Mouse (Mus musculus) limb, embryonic 11.5 days (tissue): Measurements from ENCODE around the gene Gm7978. TPM values are rescaled to one million over a fixed set of nuclear protein-coding genes. Genes with fewer than 3 reads are reported as not detected.
"Not testable (repeated sequence)": the region's sequence is repeated elsewhere in the genome, so short reads cannot be mapped to it uniquely, and the experiment has no call there.

Experiments
- ATAC-seq: fragments of 200-750 bp; cut with Nextera tagmentation; 2 replicates; pipeline ENCODE4 v1.8.0; 2017; ENCODE audit warnings: low read depth; ENCODE audit not compliant: insufficient number of reproducible peaks, low FRiP score, low TSS enrichment
- DNase-seq: peaks from one replicate; pipeline ENCODE4 v3.0.0-alpha.2; 2015; ENCODE audit warnings: low spot score
- H3K27ac ChIP-seq: fragments of 300-500 bp; sonication (generic); replicated peaks from 2 replicates; pipeline ENCODE4 v1.5.1; 2014; ENCODE audit warnings: low read depth, mild to moderate bottlenecking, low read length
- H3K27me3 ChIP-seq: fragments of 300-500 bp; sonication (generic); 2 replicates; pipeline ENCODE4 v1.6.1; 2014; ENCODE audit warnings: mild to moderate bottlenecking, low read length, mixed read lengths; ENCODE audit not compliant: control insufficient read depth, insufficient read depth
- H3K36me3 ChIP-seq: fragments of 300-500 bp; sonication (generic); 2 replicates; pipeline ENCODE4 v1.6.1; 2014; ENCODE audit warnings: mild to moderate bottlenecking, low read length, moderate library complexity, mixed read lengths; ENCODE audit not compliant: control insufficient read depth, insufficient read depth
- H3K4me1 ChIP-seq: fragments of 300-500 bp; sonication (generic); 2 replicates; pipeline ENCODE4 v1.6.1; 2014; ENCODE audit warnings: low read length, mixed read lengths; ENCODE audit not compliant: control insufficient read depth, insufficient read depth
- H3K4me2 ChIP-seq: fragments of 300-500 bp; sonication (generic); 2 replicates; pipeline ENCODE4 v1.6.1; 2014; ENCODE audit warnings: low read depth, mild to moderate bottlenecking, moderate library complexity; ENCODE audit not compliant: severe bottlenecking
- H3K4me3 ChIP-seq: fragments of 300-500 bp; sonication (generic); 2 replicates; pipeline ENCODE4 v1.5.1; 2014; ENCODE audit warnings: low read depth, low read length
- H3K9ac ChIP-seq: fragments of 300-500 bp; sonication (generic); 2 replicates; pipeline ENCODE4 v1.6.1; 2014; ENCODE audit warnings: mild to moderate bottlenecking, low read length
- H3K9me3 ChIP-seq: fragments of 300-500 bp; sonication (generic); 2 replicates; pipeline ENCODE4 v1.6.1; 2016; ENCODE audit warnings: low read length; ENCODE audit not compliant: control insufficient read depth
- WGBS: fragments of 180-500 bp; shearing (Covaris S2); extraction: QIAGEN DNeasy Blood & Tissue Kit; methylation state at CpG from one replicate; pipeline ENCODE4 v1.1.7; 2014; 5-methylcytosine and 5-hydroxymethylcytosine counted together
- polyA plus RNA-seq: library from polyadenylated mRNA; unstranded; fragments of >200 nt; fragmentation: Nextera tagmentation; extraction: Ambion mirVana; gene quantifications from 2 replicates; pipeline ENCODE4 v1.2.1, GENCODE M21; 2014

Gm7978 gene
- not detected in 2 replicates for polyA plus RNA-seq

DNA sequence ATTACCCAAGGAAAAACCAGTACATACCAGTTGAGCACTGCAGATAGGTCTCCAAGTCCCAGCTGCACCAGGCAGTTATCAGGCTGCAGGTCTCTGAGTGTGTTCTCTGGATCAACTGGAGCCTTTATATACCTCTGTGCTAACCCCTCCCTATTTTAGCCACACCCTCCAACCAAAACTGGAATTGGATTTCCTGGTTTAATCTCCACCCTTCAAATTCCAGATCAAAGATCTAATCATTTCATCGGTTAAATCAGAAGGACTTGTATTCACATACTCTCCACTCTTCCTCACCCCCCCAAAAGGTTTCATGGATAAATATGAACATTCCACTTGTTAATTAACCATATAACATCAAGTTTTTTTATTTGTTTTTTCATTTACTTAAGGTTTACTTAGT, at the start of gene Gm7978:
TSS of gene Gm7978 (minus strand) at position 101 of the 400 bp plus-strand sequence.
- not testable (repeated sequence) for H3K27me3 ChIP-seq, H3K4me3 ChIP-seq, H3K27ac ChIP-seq, H3K4me1 ChIP-seq, DNase-seq, ATAC-seq, H3K9ac ChIP-seq, H3K9me3 ChIP-seq, H3K4me2 ChIP-seq, H3K36me3 ChIP-seq
- no CpG with 5 or more reads among the region's 1 CpGs for WGBS

DNA sequence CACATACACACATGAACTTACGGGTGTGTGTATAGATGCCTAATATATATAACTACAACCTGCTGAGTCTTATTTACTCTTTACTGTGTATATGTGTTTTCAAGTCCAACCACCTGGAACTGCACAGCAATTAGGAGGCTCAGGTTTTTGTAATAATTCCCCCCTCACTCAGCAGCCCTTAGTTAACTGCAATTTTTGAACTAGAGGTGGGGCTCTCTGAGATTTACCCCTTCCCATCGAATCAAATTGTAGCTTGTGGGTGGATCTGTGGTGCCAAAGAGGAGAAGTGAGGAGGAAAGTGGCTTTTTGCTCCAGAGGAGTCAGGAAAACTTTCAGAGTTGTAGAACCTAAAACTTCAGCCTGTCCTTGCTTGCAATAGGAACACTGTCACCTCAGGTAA, 39.7 kb upstream of the Gm7978 start, which contains the start of gene E330014E10Rik:
TSS of gene E330014E10Rik (plus strand) at position 301 of the 400 bp plus-strand sequence.
- not testable (repeated sequence) for H3K36me3 ChIP-seq, H3K27me3 ChIP-seq, H3K9ac ChIP-seq, ATAC-seq, H3K27ac ChIP-seq, H3K9me3 ChIP-seq, DNase-seq, H3K4me1 ChIP-seq, H3K4me3 ChIP-seq, H3K4me2 ChIP-seq
- no CpG with 5 or more reads among the region's 2 CpGs for WGBS

- DNase-seq = not testable (repeated sequence)
- no CpG with 5 or more reads among the region's 3 CpGs for WGBS
Observed at GRCm38 (mm10) chr5:95741714-95742113, 5.7 kb upstream of the Gm7978 start, which contains the start of gene Gm7982. Gene Gm7982 (plus strand): TSS chr5:95742014.

More at GRCm38 (mm10) chr5:95741714-95742113, 5.7 kb upstream of the Gm7978 start, which contains the start of gene Gm7982:
- not testable (repeated sequence) for H3K4me2 ChIP-seq, H3K27ac ChIP-seq, H3K9me3 ChIP-seq, H3K4me3 ChIP-seq, H3K27me3 ChIP-seq, ATAC-seq, H3K36me3 ChIP-seq, H3K4me1 ChIP-seq, H3K9ac ChIP-seq

Other genes starting within 250 kb of the Gm7978 start
- gene Gm3286, start 225.4 kb downstream of the Gm7978 start, polyA plus RNA-seq = not detected in 2 replicates
- gene Gm7971, start 141.3 kb downstream of the Gm7978 start, polyA plus RNA-seq = not detected in 2 replicates
- not detected in 2 replicates for gene Gm7982, start 5.8 kb upstream of the Gm7978 start, polyA plus RNA-seq
- not detected in 2 replicates for gene E330014E10Rik, start 39.8 kb upstream of the Gm7978 start, polyA plus RNA-seq
- not detected in 2 replicates for gene Cxcl13, start 220.8 kb upstream of the Gm7978 start, polyA plus RNA-seq